Mouse (Mus musculus) T-cell, adult 2 months (primary cell): Measurements from ENCODE around the gene Rpl18a.
A peak's percentile ranks its signal among the peaks of the same experiment; 100 is the strongest.

Source experiments
- DNase-seq: peaks from one replicate; pipeline ENCODE4 v3.0.0; 2022; ENCODE audit warnings: low spot score

Rpl18a gene

DNA sequence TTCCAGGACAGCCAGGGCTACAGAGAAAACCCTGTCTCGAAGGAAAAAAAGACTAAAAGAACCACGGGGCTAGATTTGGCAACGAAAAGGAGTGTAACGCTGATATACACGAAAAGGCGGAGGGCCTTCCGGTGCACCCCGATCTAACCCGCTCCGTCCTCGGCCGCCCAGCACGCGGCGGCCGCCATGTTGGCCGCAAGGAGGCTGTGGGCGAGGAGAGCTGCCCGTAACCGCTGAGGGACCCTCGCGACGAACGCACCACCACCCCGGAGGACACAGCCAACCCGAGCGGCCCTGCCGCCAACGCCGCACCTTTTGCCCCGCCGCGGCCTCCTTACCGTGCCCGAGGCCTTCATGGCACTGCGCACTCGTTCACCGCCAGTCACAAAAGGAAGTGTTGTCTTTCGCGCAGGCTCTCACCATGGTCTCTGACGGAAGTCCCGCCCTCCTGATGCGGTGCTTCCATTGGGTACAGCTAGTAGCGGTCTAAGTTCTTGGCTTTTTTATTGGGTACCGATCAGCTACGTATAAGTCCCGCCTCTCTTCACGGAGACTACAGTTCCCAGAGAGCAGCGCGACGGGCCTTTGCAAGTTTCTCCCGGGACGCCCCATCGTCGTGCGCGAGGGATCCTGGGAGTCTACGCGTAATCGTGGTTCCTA lies at the start of gene Rpl18a:
TSS of gene Rpl18a (minus strand) at position 392 of the 660 bp plus-strand sequence.
- DNase-seq, result peak; percentile 96

DNA sequence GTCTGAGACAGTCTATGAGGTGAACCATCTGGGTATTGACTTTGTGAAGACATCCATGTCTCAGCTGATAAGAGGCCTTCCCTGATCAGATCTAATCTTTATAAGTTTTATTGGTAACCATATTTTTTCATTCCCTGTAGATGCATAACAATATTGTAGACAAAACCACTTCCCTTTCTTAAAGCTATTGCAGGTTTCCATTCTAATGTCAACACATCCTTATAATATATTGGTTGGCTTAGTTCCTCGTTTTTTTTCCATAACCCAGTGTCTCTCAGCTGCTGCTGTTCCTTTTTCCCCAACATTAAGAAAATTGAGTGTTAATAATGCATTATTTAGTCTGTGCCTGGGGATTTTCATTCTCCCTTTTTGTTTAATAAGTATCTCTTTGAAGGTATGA lies 46.0 kb upstream of the Rpl18a start:
- DNase-seq, result no peak

DNA sequence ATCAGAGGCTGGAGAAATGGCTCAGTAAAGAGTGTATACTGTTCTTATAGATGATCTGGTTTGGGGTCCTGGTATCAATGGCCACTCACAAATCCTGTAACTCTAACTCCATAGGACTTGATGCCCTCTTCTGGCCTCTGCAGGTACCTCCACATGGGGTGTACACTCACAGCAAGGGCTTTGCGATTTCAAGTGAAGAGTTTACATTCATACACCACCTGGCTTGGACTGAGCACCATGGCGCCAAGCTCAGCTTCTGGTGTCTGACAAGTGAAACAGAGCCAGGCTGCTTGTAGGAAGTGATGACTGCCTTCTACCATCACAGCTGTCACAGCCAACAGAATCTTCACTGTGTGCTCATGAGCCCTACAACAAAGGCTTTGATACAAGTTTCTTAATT lies 44.3 kb upstream of the Rpl18a start:
- DNase-seq, result no peak

DNA sequence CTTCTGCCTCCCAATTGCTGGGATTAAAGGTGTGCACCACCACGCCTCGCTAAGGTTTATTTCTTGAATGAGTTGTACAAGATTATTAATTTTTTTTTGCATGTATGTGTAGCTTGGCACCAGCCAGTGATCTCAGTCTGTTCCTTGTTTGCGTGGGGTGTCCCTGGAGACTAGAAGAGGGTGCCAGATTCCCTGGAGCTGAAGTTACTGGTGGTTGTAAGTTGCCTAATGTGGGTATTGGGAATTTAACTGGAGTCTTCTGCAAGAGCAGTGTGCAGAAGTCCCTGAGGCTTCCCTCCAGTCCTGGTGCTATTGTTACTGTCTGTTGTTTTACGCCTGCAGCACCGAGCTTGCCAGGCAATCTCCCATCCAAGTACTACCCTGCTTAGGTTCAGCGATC lies 40.0 kb upstream of the Rpl18a start:
- DNase-seq, result no peak

DNA sequence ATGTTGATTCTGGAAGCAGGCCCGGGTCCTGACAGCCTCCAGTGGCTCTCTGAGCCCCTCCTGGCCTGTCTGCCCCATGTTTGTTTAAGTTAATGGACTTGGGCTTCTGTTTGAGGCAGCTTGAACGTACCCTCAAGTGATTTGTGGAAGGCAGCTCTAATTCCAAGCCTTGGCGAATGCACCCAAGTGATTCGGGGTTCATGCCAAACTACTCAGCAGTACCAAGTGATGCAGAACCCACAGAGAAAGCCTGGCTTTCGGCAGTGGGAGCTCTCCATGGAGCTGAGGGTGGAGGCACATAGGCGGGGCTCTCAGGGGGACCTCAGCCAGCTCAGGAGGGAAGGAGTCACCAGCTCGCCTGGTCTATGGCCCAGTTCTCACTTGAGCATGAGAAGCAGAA lies 37.6 kb upstream of the Rpl18a start:
- no peak for DNase-seq

DNA sequence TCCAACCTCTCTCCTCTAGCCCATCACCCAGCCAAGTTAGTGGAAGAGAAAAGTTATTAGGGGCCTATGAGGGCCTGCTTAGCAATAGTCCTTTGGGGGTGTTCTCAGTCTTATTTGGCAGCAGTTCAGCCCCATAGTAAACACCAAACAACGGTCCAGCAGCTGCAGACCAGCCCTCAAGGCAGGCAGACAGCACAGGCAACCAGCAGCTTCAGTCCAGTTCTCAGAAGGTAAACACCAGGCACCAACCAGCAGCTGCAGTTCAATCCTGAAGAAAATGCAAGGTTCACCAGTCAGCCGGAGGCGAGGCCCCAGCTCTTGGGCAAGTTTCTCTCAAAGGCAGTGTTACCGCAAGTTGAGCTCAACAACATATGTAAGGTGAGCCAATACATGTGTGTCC lies 35.8 kb upstream of the Rpl18a start:
- no peak for DNase-seq

DNA sequence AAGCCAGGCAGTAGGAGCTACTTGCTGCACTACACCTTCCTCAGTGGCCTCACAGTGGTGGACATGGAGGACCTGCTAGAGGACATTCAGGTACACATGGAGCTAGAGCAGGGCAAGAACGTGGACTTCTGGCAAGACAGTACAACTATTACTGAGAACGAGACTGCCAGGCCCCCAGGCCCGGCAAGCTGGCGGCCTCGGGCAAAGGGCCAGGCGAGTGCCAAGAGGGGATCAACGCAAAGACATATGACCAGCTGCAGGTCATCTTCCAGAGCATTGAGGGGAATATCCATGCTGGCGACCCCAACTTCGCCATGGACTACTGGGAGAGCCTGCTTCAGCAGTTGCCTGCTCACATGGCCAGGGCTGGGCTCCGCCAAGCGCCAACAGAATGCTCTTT lies 34.5 kb upstream of the Rpl18a start:
- DNase-seq, result no peak

DNA sequence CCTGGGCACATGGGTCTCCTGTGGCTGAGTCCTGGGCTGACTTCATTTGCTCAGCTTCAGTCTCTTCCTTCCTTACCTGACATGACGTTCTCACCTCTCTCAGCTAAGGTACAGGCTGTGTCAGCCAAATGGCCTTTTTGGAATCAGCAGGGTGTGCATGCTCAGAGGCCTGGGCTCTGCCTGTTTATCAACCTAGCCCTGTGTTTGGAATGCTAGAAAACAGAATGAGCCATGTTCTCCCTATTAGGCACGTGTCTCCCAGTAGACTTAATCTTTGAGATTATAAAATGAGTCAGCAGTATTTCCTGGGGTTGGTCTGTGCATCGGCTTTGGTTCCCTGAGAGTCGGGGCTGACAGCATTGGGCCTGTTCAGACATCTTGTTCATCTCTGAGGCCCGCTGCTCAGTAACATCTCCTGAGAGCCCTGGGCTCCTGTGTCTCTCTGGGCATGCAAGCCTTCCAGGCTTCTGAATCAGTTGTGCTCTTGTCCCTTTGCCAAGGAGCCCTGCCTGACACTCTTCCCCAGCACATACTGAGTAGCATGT lies 31.6 kb upstream of the Rpl18a start:
- no peak for DNase-seq

DNA sequence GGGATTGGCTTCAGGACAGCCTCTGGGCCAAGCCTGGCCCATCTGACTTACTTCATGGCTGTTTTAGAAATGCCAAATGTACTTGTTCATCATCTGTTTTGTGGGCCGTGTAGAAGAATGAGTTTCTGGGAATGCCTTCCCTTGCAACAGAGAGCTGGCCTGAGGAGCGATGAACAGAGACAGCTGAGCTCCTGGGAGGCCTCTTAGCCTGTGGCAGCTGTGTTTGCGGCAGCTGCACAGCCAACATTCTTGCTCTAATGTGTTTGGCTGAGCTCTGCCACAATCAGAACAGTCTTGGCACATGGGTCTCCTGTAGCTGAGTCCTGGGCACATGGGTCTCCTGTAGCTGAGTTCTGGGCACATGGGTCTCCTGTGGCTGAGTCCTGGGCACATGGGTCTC lies 30.9 kb upstream of the Rpl18a start:
- no peak for DNase-seq

DNA sequence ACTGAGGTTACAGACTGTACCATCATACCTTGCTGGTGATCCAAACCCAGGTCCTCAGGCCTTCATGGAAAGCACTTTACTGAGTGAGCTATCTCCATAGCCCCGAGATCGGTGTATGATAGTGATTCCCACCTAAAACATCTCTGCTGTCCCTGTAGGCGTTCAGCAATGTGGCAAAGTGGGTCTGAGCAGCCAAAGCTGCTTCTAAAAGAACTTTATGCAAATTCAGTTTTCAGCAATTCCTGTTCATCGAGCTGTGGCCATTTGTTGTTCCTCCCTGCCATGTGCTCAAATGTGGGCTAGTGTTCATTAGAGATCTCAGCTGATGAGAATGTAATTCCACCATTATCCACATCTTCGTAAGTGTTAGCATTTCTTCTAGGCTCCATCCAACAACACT lies 29.2 kb upstream of the Rpl18a start:
- no peak for DNase-seq

DNA sequence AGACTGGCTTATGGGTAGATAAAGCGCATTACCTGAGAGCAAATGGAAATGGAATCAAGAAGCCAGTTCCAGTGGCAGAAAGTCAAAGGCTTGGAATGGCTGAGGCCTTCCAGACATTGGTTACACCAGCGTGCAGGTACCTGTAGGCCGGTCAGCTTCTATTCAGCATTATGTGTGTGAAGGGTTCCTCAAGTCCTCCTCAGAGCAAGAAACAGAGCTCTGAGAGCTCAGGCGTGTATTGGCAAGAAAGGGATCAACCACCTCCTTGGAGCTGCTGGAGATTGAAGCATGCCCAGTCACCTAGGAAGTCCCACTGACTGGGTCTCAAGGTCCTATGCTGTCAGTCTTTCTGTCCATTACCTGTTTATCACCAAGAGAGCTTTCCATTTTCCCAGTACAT lies 28.5 kb upstream of the Rpl18a start:
- no peak for DNase-seq

DNA sequence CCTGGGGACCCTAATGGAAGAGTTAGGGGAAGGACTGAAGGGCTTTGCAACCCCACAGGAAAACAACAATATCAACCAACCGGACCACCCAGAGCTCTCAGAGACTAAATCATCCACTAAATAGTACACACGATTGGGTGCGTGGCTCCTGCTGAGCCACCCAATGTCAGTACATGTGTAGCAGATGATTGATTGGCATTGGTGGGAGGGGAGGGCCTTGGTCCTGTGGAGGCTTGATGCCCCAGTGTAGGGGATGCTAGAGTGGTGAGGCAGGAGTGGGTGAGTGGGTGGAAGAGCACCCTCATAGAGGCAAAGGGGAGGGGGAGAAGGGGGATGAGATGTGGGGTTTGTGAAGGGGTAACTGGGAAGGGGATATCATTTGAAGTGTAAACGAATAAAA lies 26.9 kb upstream of the Rpl18a start:
- DNase-seq, result no peak

DNA sequence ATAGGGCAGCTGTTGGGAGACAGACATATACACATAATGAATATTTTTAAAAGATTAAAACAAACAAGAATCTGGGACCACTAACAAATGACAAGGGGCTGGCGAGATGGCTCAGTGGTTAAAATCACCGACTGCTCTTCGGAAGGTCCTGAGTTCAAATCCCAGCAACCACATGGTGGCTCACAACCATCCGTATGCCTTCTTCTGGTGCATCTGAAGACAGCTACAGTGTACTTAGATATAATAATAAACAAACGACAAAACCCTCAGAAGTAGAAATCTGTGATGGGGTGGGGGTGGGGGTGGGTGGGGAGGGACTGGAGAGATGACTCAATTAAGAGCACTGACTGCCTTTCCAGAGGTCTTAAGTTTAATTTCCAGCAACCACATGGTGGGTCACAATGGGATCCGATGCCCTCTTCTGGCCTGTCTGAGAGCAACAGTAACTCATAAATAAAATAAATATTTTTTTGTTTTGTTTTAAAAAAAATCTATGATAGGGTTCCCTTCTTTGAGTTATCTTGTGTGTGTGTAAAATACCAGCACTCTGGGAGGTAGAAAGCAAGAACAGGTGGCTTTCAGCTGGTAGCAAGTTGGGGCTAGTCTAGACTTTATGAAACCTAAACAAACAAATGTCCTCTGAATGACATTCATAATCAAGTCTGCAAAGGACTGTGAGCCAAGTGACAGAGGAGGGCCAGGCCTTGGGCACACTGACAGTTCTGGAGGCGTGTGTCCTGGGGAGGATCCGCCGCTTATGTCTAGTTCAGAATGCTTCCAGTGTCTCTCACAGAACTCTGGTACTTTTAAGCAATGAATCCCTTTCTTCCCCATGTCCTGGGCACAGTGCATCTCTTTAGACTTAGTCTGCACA lies 23.1 kb upstream of the Rpl18a start:
- DNase-seq, result no peak

DNA sequence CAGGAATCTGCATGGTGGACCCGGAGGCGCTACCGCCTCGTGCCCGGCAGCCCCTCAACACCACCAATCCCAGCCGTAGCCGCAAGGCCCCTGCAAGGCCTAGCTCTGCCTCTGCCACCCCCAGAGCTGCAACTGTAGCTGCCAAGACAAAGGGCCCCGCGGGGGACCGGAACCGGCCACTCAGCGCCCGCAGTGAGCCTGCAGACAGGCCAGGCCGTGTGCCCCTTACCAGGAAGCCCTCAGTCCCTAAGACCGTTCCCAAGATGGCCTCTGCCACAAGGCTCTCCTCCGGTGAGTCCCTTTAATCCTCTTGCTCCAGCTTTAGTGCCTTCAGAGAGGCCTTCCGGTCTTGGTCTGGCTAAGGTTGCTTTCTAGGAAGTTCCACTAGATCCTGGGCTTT lies 17.5 kb upstream of the Rpl18a start:
- no peak for DNase-seq

DNA sequence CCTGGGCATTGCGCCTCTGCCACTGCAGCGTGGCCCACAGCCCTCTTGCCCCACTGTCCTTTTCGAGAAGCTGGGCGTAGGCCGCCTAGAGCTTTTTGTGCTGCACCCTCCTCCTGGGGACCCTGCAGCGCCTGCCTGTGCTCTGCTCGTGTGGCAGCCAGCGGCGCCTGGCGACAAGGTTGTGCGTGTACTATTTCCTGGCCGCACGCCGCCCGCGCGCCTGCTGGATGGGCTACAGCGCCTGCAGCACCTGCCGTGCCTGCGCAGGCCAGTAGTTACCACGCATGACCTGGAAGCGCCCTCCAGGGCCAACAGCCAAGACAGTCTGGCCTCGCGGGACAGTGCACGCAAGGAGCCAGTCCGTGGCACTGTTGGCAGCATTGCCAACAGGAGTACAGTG lies 16.3 kb upstream of the Rpl18a start:
- no peak for DNase-seq

DNA sequence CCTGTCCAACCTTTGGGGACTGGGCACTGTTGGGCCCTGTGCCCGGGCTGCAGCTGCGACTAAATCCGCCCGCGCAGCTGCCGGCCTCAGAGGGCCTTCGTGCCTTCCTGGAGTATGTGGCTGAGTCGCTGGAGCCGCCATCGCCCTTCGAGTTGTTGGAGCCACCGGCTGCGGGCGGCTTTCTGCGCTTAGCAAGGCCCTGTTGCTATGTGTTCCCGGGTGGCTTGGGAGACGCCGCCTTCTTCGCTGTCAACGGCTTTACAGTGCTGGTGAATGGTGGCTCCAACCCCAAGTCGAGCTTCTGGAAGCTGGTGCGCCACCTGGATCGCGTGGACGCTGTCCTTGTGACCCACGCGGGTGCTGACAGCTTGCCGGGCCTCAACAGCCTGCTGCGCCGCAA lies 15.7 kb upstream of the Rpl18a start:
- no peak for DNase-seq

DNA sequence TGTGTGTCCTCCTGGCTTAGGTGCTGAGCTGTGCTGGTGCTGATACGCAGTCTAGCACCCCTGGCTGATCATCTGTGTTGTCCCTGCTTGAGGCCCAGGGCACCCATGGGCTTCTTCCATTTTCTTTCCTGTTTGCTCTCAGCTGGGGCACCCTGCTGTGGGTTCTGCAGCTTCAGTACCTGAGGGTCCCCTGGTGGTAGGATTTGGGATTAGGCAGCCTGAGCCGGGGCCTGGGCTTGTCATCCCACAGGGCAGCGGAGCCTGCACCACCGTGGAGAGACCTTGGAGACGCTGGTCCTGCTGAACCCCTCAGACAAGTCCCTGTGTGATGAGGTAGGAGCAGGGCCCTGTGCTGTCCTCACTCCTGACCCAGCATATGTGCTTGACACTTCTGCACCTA lies 14.4 kb upstream of the Rpl18a start:
- DNase-seq, result no peak

DNA sequence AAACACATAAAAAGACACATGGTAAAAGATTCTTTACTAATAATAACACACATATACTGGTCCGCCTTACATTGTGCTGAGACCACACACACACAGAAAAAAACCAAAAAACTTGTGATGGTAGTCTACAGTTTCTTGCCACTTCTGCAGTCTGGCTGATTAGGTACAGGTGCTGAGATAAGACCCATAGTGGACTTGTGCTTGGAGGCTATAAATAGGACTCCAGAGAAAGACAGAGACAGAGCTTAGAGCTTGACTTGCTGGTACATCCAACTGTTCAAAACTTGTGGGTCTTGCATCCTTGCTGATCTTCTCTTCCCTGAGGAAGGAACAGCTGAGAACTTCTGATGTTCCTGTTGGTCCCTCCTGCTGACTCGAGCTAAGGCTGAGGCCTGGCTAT lies 10.3 kb upstream of the Rpl18a start:
- DNase-seq, result no peak

DNA sequence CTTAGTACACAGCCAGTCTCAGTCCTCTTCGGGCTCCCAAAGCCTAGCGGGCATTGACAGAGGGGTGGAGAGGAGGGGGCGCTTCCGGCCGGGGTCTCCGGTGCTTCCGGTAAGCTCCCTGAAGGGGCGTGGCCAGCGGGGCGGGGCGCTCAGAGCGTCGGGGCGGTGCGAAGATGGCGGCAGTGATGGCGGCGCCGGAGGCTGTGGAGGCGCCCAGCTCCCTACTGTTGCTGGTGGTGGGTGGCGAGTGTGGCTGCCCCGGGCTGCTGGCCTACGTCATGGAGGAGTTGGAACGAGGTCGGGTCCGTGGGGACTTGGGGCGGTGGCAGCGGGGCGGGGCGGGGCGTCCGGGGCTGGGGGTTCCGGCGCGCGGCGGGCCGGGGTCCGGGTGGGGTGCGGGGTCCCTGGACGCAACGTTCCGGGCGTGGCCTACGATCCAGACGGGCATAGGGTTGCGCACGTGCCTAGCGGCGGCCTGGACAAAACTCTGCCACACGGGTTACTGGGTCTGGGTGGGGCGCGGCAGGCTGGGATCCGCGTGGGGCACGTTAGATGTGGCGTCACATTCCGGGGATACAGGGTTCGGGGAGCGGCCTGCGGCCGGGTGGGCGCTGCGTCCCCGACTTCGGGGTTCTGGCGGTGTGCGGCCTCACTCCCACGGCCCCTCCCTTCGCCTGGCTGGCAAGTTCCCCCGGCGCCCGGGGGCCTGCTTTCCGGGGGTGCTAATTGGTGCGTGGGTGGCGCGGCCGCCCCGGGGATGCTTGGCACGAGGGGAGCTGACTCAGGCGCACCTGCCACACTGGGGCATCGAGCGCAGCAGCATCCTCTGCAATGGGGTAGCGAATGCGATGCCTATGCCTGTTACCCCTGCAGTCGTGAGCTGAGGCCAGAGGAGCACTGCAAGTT lies 8.9 kb upstream of the Rpl18a start, which contains the start of gene Map1s:
TSS of gene Map1s (plus strand) at position 102 of the 906 bp plus-strand sequence.
- DNase-seq, result peak; percentile 72

DNA sequence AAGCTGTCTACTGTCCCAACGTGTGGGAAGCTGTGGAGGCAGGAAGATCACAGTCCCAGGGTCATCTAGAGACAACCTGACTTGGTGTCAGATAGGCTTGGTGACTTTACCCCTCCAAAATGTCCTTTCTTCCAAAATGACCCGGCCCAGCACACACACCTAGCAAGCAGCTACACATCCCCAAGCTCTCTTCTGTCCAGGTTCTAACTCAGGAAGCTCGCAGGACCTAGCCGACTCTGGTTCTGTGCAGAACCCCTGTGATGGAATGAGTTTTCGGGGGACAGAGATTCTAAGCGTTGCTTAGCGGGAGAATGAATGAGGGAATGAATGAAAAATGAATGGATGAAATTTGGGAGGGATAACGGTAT lies 8.2 kb upstream of the Rpl18a start:
- no peak for DNase-seq

DNA sequence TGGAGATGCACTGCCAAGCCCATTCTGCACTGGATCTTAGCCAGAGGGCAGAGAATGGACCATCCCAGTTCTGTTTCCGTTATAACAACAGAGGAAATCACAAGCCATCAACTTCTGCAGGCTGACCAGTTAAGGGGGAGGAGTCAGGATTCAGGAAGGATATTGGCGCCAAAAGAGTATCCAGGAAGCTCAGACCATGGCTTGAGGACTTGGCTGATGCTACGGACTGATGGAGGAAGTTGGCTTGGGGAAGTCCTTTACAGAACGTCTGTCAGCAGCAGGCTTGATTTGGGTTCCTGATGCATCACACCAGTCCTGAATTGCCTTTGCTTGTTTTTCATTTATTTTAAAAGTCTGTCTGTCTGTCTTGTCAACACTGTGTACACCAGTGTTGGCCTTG lies 7.3 kb upstream of the Rpl18a start:
- DNase-seq, result no peak

DNA sequence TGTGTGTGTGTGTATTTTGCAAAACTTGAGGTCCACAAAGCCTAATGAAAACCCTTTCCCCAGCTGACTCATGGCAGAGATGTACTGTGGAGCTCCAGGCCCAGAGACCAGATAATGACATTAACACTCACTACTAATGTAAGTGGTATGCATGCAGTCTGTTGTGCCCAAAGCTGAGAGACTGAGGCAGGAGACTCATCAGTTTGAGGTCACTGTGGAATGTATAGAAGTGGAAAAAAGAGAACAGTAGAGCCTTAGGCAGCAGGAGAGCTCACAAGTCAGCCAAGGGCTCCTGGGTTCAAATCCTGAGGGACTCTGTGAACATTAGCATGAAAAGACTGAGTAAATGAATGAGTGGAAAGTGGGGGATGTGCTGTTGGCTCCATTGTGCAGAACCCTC lies 6.4 kb upstream of the Rpl18a start:
- DNase-seq, result no peak
